Comparison of ENCODE assay signal across 7 mouse cellular contexts in the genomic region with DNA sequence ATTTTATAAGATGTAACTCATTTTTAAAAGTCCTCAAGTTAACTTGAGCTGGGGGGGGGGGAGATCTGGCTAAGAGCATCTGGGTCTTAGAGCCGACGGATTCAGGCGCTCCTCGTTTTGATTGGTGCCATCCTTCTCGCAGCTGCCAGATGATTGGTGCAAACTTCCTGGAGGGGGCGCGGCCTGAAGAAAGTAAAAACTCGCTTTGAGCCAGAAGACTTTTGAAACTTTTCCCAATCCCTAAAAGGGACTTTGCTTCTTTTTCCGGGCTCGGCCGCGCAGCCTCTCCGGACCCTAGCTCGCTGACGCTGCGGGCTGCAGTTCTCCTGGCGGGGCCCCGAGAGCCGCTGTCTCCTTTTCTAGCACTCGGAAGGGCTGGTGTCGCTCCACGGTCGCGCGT. TPM values are rescaled to one million over a fixed set of nuclear protein-coding genes. Genes with fewer than 3 reads are reported as not detected.
A peak's percentile ranks its signal among the peaks of the same experiment; 100 is the strongest.
DNase-seq lines count a peak whose midpoint lies in the region; ATAC-seq lines count a peak whose summit lies in the region.

Foxc2 (plus strand) TSS at position 224 of the 400 bp plus-strand sequence.

- no peak for ATAC-seq in midbrain, embryonic 12.5 days (ENCODE audit: low FRiP score, low read depth)

- WGBS in limb, embryonic 10.5 days, result under 1% methylated on average over 25 of the region's 25 CpGs
- 0% methylated on average over 25 of the region's 25 CpGs for WGBS in midbrain, embryonic 12.5 days

- peak within 1 kb of the TSS; percentile 35 for H3K9ac ChIP-seq in midbrain, embryonic 12.5 days (replicated peaks)

- no peaks in the 10 kb centered on the region for H3K9me3 ChIP-seq in limb, embryonic 10.5 days (replicated peaks)
- no peaks in the 10 kb centered on the region for H3K9me3 ChIP-seq in midbrain, embryonic 12.5 days

- peak within 1 kb of the TSS; percentile 78 for H3K27ac ChIP-seq in limb, embryonic 10.5 days
- 0 out of 2 replicates have a peak within 1 kb of the TSS, but pooled peaks have one; percentile 2 for H3K27ac ChIP-seq in midbrain, embryonic 12.5 days (replicated peaks)

- H3K36me3 ChIP-seq in limb, embryonic 10.5 days, result no peaks in the 10 kb centered on the region
- H3K36me3 ChIP-seq in midbrain, embryonic 12.5 days, result no peaks in the 10 kb centered on the region

- peak; percentile 93 for DNase-seq in Muller cell, postnatal 12 days (ENCODE audit: inconsistent ontology term)
- DNase-seq in brain, adult 2 months (ENCODE audit: low read depth, low spot score), result peak; percentile 77
- DNase-seq in gastrocnemius, adult 8-10 months (ENCODE audit: low spot score in 2 of 2), result peak; percentile 72 to 76
- peak; percentile 86 for DNase-seq in induced T-regulatory cell, adult 2 months (ENCODE audit: low read depth)
- peak; percentile 86 for DNase-seq in limb, embryonic 10.5 days (ENCODE audit: low spot score)
- DNase-seq in spleen, postnatal 14 days (ENCODE audit: low spot score in 2 of 2), result peak; percentile 25 to 48

- peaks cover 60% of the 10 kb centered on the region for H3K4me1 ChIP-seq in limb, embryonic 10.5 days
- H3K4me1 ChIP-seq in midbrain, embryonic 12.5 days, result peaks cover 15% of the 10 kb centered on the region

- H3K4me3 ChIP-seq in limb, embryonic 10.5 days, result peak within 1 kb of the TSS; percentile 59
- H3K4me3 ChIP-seq in midbrain, embryonic 12.5 days, result peak within 1 kb of the TSS; percentile 42

- H3K27me3 ChIP-seq in limb, embryonic 10.5 days (ENCODE audit: low read depth, poor library complexity, severe bottlenecking), result peaks cover 97% of the 10 kb centered on the region
- peaks cover 97% of the 10 kb centered on the region for H3K27me3 ChIP-seq in midbrain, embryonic 12.5 days

- H3K4me2 ChIP-seq in midbrain, embryonic 12.5 days (replicated peaks), result peak within 1 kb of the TSS; percentile 56

RNA-seq across cellular contexts. Expression of gene Foxc2, which starts in this region (rescaled TPM):
- under 1 TPM in 3 of 4 experiments, not detected in 1; 0.10 to 0.16 (median 0.16) TPM for total RNA-seq in gastrocnemius, adult 8-10 months (2022)
- polyA plus RNA-seq in limb, embryonic 10.5 days (2016; fragmentation: Nextera tagmentation; extraction: Ambion mirVana), result 2.3 and 3.3 TPM in 2 replicates
- polyA plus RNA-seq in midbrain, embryonic 12.5 days (2016; fragmentation: Nextera tagmentation; extraction: Ambion mirVana), result 6.8 and 17.4 TPM in 2 replicates

Comparison
In these comparisons a context has a peak if more than half of its experiments do, and no peak if none do; other contexts are left out.
1. Peak in DNase-seq in gastrocnemius, adult 8-10 months; RNA of the gene not detected or under 1 TPM.
2. DNase-seq: peak in every context shown above with its lines; median percentile 93 in Muller cell, postnatal 12 days; 86 in induced T-regulatory cell, adult 2 months; 86 in limb, embryonic 10.5 days; 77 in brain, adult 2 months; 74 in gastrocnemius, adult 8-10 months; 36 in spleen, postnatal 14 days.